Mouse (Mus musculus) MEL (cell line): ENCODE measurements around the gene Gins1. TPM values are rescaled to one million over a fixed set of nuclear protein-coding genes. Genes with fewer than 3 reads are reported as not detected.

ENCODE experiments used
- DNase-seq: peaks from one replicate; pipeline ENCODE4 v3.0.0; 2011; ENCODE audit warnings: low read depth, low spot score
- H3K27ac ChIP-seq: 2 replicates; pipeline ENCODE4 v1.5.1; 2012; ENCODE audit warnings: low read depth, mild to moderate bottlenecking, control low read depth, low read length, moderate library complexity; ENCODE audit not compliant: control insufficient read depth
- H3K27me3 ChIP-seq, 2 experiments: fragments of 150-350 bp in 1 of 2; sonication (generic) in 1 of 2; 2 replicates each; pipeline ENCODE4 v1.6.1; 2012; ENCODE audit warnings: low read length in 2 of 2, mild to moderate bottlenecking in 2 of 2, improper control_type of control experiment in 1 of 2, moderate library complexity in 1 of 2; ENCODE audit not compliant: insufficient read depth in 2 of 2, control insufficient read depth in 1 of 2
- H3K36me3 ChIP-seq, 2 experiments: 2 replicates each; pipeline ENCODE4 v1.6.1; 2012 to 2014; ENCODE audit warnings: low read length in 2 of 2, improper control_type of control experiment in 1 of 2, inconsistent platforms in 1 of 2, mild to moderate bottlenecking in 1 of 2; ENCODE audit not compliant: insufficient read depth in 2 of 2, control insufficient read depth in 1 of 2
- H3K4me1 ChIP-seq, 2 experiments: fragments of 150-350 bp in 1 of 2; sonication (generic) in 1 of 2; 2 replicates each; pipeline ENCODE4 v1.6.1; 2012; ENCODE audit warnings: low read length in 2 of 2, improper control_type of control experiment in 1 of 2, mild to moderate bottlenecking in 1 of 2; ENCODE audit not compliant: insufficient read depth in 2 of 2, control insufficient read depth in 1 of 2
- H3K4me3 ChIP-seq, 2 experiments: fragments of 150-350 bp in 1 of 2; sonication (generic) in 1 of 2; 2 replicates each; pipeline ENCODE4 v1.5.1; 2012; ENCODE audit warnings: low read depth in 2 of 2, low read length in 2 of 2, mild to moderate bottlenecking in 2 of 2, moderate library complexity in 2 of 2, control low read depth in 1 of 2, improper control_type of control experiment in 1 of 2; ENCODE audit not compliant: control insufficient read depth in 1 of 2, insufficient read depth in 1 of 2
- H3K79me2 ChIP-seq: 2 replicates; pipeline ENCODE4 v1.6.1; 2012; ENCODE audit warnings: mild to moderate bottlenecking, low read length, moderate library complexity; ENCODE audit not compliant: control insufficient read depth, poor library complexity, insufficient read depth
- H3K9ac ChIP-seq: 2 replicates; pipeline ENCODE4 v1.6.1; 2012; ENCODE audit warnings: low read depth, mild to moderate bottlenecking, control low read depth, low read length, moderate library complexity; ENCODE audit not compliant: control insufficient read depth, poor library complexity, severe bottlenecking
- H3K9me3 ChIP-seq: fragments of 150-350 bp; sonication (generic); replicated peaks from 2 replicates; pipeline ENCODE4 v1.6.1; 2012; ENCODE audit warnings: mild to moderate bottlenecking, low read length, improper control_type of control experiment, moderate library complexity; ENCODE audit not compliant: insufficient read depth
- BHLHE40 ChIP-seq: IDR thresholded peaks from 2 replicates; pipeline ENCODE4 v1.6.1; 2012; ENCODE audit warnings: low read depth, mild to moderate bottlenecking, inconsistent platforms, low read length, improper control_type of control experiment, borderline replicate concordance
- CHD1 ChIP-seq: IDR thresholded peaks from 2 replicates; pipeline ENCODE4 v1.6.1; 2012; ENCODE audit warnings: low read depth, mild to moderate bottlenecking, inconsistent platforms, low read length, improper control_type of control experiment
- CHD2 ChIP-seq: IDR thresholded peaks from 2 replicates; pipeline ENCODE4 v1.6.1; 2011; ENCODE audit warnings: low read length, improper control_type of control experiment
- E2F4 ChIP-seq: IDR thresholded peaks from 2 replicates; pipeline ENCODE4 v1.6.1; 2011; ENCODE audit warnings: low read depth, low read length, improper control_type of control experiment, borderline replicate concordance
- ELF1 ChIP-seq: IDR thresholded peaks from 2 replicates; pipeline ENCODE4 v1.6.1; 2014; ENCODE audit warnings: low read depth, mild to moderate bottlenecking, inconsistent platforms, low read length, improper control_type of control experiment, moderate library complexity
- EP300 ChIP-seq, 2 experiments: IDR thresholded peaks; 2 replicates each; pipeline ENCODE4 v1.6.1; 2011; ENCODE audit warnings: improper control_type of control experiment in 2 of 2, low read length in 2 of 2, low read depth in 1 of 2, mild to moderate bottlenecking in 1 of 2
- HCFC1 ChIP-seq: IDR thresholded peaks from 2 replicates; pipeline ENCODE4 v1.6.1; 2012; ENCODE audit warnings: low read depth, mild to moderate bottlenecking, inconsistent platforms, low read length, improper control_type of control experiment, moderate library complexity
- JUND ChIP-seq: IDR thresholded peaks from 2 replicates; pipeline ENCODE4 v1.6.1; 2011; ENCODE audit warnings: low read depth, mild to moderate bottlenecking, improper control_type of control experiment, low read length
- KAT2A ChIP-seq: conservative IDR thresholded peaks from 2 replicates; pipeline ENCODE4 v1.6.1; 2012; ENCODE audit warnings: low read depth, low read length, improper control_type of control experiment, inconsistent platforms
- MAX ChIP-seq: IDR thresholded peaks from 2 replicates; pipeline ENCODE4 v1.6.1; 2011; ENCODE audit warnings: low read length, improper control_type of control experiment
- MAZ ChIP-seq: IDR thresholded peaks from 2 replicates; pipeline ENCODE4 v1.6.1; 2012; ENCODE audit warnings: low read depth, mild to moderate bottlenecking, inconsistent platforms, low read length, improper control_type of control experiment
- MXI1 ChIP-seq: IDR thresholded peaks from 2 replicates; pipeline ENCODE4 v1.6.1; 2011; ENCODE audit warnings: mild to moderate bottlenecking, low read depth, low read length, improper control_type of control experiment
- MYC ChIP-seq: IDR thresholded peaks from 2 replicates; pipeline ENCODE4 v1.6.1; 2011; ENCODE audit warnings: low read depth, mild to moderate bottlenecking, low read length, improper control_type of control experiment, moderate library complexity
- NELFE ChIP-seq: IDR thresholded peaks from 2 replicates; pipeline ENCODE4 v1.6.1; 2011; ENCODE audit warnings: low read depth, low read length, improper control_type of control experiment
- RAD21 ChIP-seq: IDR thresholded peaks from 2 replicates; pipeline ENCODE4 v1.6.1; 2011; ENCODE audit warnings: mild to moderate bottlenecking, low read depth, low read length, improper control_type of control experiment
- SIN3A ChIP-seq: IDR thresholded peaks from 2 replicates; pipeline ENCODE4 v1.6.1; 2012; ENCODE audit warnings: low read length, improper control_type of control experiment, inconsistent platforms
- SMC3 ChIP-seq: IDR thresholded peaks from 2 replicates; pipeline ENCODE4 v1.6.1; 2011; ENCODE audit warnings: low read depth, low read length, improper control_type of control experiment
- TAL1 ChIP-seq: IDR thresholded peaks from 2 replicates; pipeline ENCODE4 v1.6.1; 2012; ENCODE audit warnings: mild to moderate bottlenecking, inconsistent platforms, low read length, moderate library complexity, mixed read lengths
- TBP ChIP-seq: IDR thresholded peaks from 2 replicates; pipeline ENCODE4 v1.8.0; 2011; ENCODE audit warnings: low read depth, low read length, improper control_type of control experiment
- TCF12 ChIP-seq: IDR thresholded peaks from 2 replicates; pipeline ENCODE4 v1.6.1; 2014; ENCODE audit warnings: low read depth, mild to moderate bottlenecking, inconsistent platforms, low read length, improper control_type of control experiment, moderate library complexity
- UBTF ChIP-seq: IDR thresholded peaks from 2 replicates; pipeline ENCODE4 v1.6.1; 2012; ENCODE audit warnings: low read depth, mild to moderate bottlenecking, inconsistent platforms, low read length, improper control_type of control experiment, moderate library complexity, borderline replicate concordance; ENCODE audit not compliant: insufficient read depth
- ZMIZ1 ChIP-seq: IDR thresholded peaks from 2 replicates; pipeline ENCODE4 v1.6.1; 2012; ENCODE audit warnings: low read depth, mild to moderate bottlenecking, inconsistent platforms, low read length, improper control_type of control experiment, moderate library complexity
- ZNF384 ChIP-seq: IDR thresholded peaks from 2 replicates; pipeline ENCODE4 v1.6.1; 2012; ENCODE audit warnings: low read depth, mild to moderate bottlenecking, inconsistent platforms, low read length, improper control_type of control experiment
- polyA plus RNA-seq, 2 experiments: library from polyadenylated mRNA; stranded (reverse) in 1 of 2; unstranded in 1 of 2; fragments of >175 nt in 1 of 2; fragments of >200 nt in 1 of 2; gene quantifications; 2 replicates each; pipeline versions ENCODE4 v1.2.1 to v1.2.4; 2012; ENCODE audit warnings: low replicate concordance in 2 of 2, low read depth in 1 of 2; ENCODE audit not compliant: insufficient read length in 2 of 2, insufficient read depth in 1 of 2, missing spikeins in 1 of 2
- total RNA-seq: library from RNA; depleted of rRNA; stranded (reverse); fragments of 300-350 nt; gene quantifications from 2 replicates; pipeline ENCODE4 v1.2.3, GENCODE M21; 2012

Gins1 gene
- total and polyA plus RNA-seq, 3 experiments: 64.8 to 68.7 TPM; not detected in 1

GRCm38 (mm10) chr2:150859709-150860470 lies 45.3 kb upstream of the Gins1 start:
- no peaks in the 10 kb centered on the region for H3K79me2 ChIP-seq
- H3K36me3 ChIP-seq: no peaks in the 10 kb centered on the region; a peak in 2 of 4 replicates
- H3K4me3 ChIP-seq: no peak overlapping the region
- no peaks in the 10 kb centered on the region for H3K27me3 ChIP-seq
- TF ChIP-seq HCFC1: no peak
- no peak for TF ChIP-seq ZNF384
- TF ChIP-seq MAZ: no peak
- no peak for TF ChIP-seq SMC3
- no peak for TF ChIP-seq SIN3A
- TF ChIP-seq E2F4: no peak
- no peak for TF ChIP-seq CHD1
- no peak for TF ChIP-seq UBTF
- no peak for TF ChIP-seq TCF12
- TF ChIP-seq ZMIZ1: no peak
- TF ChIP-seq TBP: no peak
- TF ChIP-seq KAT2A: no peak
- no peak for TF ChIP-seq JUND
- no peak for TF ChIP-seq MXI1
- no peak for TF ChIP-seq RAD21
- no peak for TF ChIP-seq MAX
- TF ChIP-seq EP300 (IDR thresholded peaks at IDR 0.05; ENCODE audit: low read depth in 1 of 2, low read length in 2 of 2): no peak
- no peak overlapping the region for H3K27ac ChIP-seq
- no peak for DNase-seq
- no peaks in the 10 kb centered on the region for H3K9me3 ChIP-seq
- H3K9ac ChIP-seq: no peak overlapping the region
- H3K4me1 ChIP-seq: no peaks in the 10 kb centered on the region

- TF ChIP-seq MXI1 (no peak), UBTF (no peak), E2F4 (no peak), TAL1 (no peak), CHD2 (no peak), BHLHE40 (no peak), NELFE (no peak), EP300 (IDR thresholded peaks at IDR 0.05; ENCODE audit: low read depth in 1 of 2, low read length in 2 of 2) (no peak), MYC (no peak), CHD1 (no peak), KAT2A (no peak), RAD21 (no peak), ELF1 (no peak), MAX (no peak)
- TF ChIP-seq, all 39 proteins: peak for 0
- no peaks in the 10 kb centered on the region for H3K27me3 ChIP-seq
- H3K9ac ChIP-seq: no peak overlapping the region
- H3K79me2 ChIP-seq: no peaks in the 10 kb centered on the region
- no peak for DNase-seq
- no peak overlapping the region for H3K27ac ChIP-seq
- H3K9me3 ChIP-seq: no peaks in the 10 kb centered on the region
- H3K4me3 ChIP-seq: no peak overlapping the region
- H3K36me3 ChIP-seq: no peaks in the 10 kb centered on the region; a peak in 1 of 4 replicates
- H3K4me1 ChIP-seq: no peaks in the 10 kb centered on the region
Measured at GRCm38 (mm10) chr2:150861128-150861527, 44.1 kb upstream of the Gins1 start.
